16 mouse cellular contexts compared by ENCODE assay signal in the genomic region with DNA sequence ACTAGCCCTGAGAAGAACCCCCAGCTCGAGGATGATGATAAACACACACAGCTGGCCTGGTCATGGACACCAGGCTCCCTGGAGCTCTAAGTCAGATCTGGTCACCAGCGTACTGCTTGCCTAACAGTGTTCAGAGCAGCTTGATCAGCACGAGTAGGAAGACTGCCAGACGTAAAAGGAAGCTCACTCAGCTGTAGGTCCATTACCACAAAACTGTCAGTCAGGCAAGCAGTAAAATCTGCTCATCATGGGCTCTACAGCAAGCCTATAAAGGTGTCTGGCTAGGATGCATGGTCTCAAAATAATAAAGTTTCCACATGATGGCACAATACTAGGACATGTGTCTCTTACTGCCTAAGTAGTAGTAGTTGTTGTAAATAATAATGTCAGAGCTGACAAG. TPM values are rescaled to one million over a fixed set of nuclear protein-coding genes. Genes with fewer than 3 reads are reported as not detected.
A peak's percentile ranks its signal among the peaks of the same experiment; 100 is the strongest.
DNase-seq lines count a peak whose midpoint lies in the region; ATAC-seq and TF ChIP-seq lines count a peak whose summit lies in the region.
"Had no signal": no experiment of that assay in that cellular context is flagged by ENCODE, and none has a peak within 500 bp of the region (broad histone marks: within the 10 kb centered on the region; RNA-seq: fewer than 3 reads in every experiment).

No protein-coding gene starts in this region.

- H3K27me3 ChIP-seq in heart, adult 2 months (ENCODE audit: control insufficient read depth, insufficient read depth, low read length), result no peaks in the 10 kb centered on the region
- no peaks in the 10 kb centered on the region for H3K27me3 ChIP-seq in kidney, adult 2 months (replicated peaks; ENCODE audit: control insufficient read depth, insufficient read depth, low read length)
- no peaks in the 10 kb centered on the region for H3K27me3 ChIP-seq in kidney, embryonic 14.5 days (ENCODE audit: control insufficient read depth, insufficient read depth, low read length)
- H3K27me3 ChIP-seq: intestine, embryonic 15.5 days; stomach, embryonic 15.5 days had no signal

- H3K9ac ChIP-seq in heart, adult 2 months (ENCODE audit: low read depth, low read length), result no peak overlapping the region
- H3K9ac ChIP-seq in kidney, embryonic 14.5 days (ENCODE audit: low read depth, low read length), result no peak overlapping the region
- H3K9ac ChIP-seq: intestine, embryonic 15.5 days; stomach, embryonic 15.5 days had no signal

- TF ChIP-seq POLR2A in heart, adult 2 months (IDR thresholded peaks at IDR 0.05; ENCODE audit: insufficient read depth, low read depth, low read length), result no peak
- no peak for TF ChIP-seq POLR2A in kidney, adult 2 months (IDR thresholded peaks at IDR 0.05; ENCODE audit: low read depth, low read length)

- WGBS in heart, adult 2 months, result 33% methylated on average over 4 of the region's 4 CpGs
- WGBS in kidney, adult 2 months, result 10% methylated on average over 4 of the region's 4 CpGs
- 17% methylated on average over 4 of the region's 4 CpGs for WGBS in kidney, embryonic 14.5 days

- TF ChIP-seq CTCF in heart, adult 2 months (IDR thresholded peaks at IDR 0.05), result no peak
- no peak for TF ChIP-seq CTCF in kidney, adult 2 months (conservative IDR thresholded peaks at IDR 0.05; ENCODE audit: insufficient read depth, insufficient read length, low read depth, low read length)

- intact Hi-C loops in heart, adult 2 months (cut with DNase I), result no loop called here
- intact Hi-C loops in heart, postnatal 25 days (cut with DNase I), result no loop called here

- no peak for ATAC-seq in kidney, embryonic 14.5 days (ENCODE audit: low FRiP score, low TSS enrichment)
- ATAC-seq in erythroid progenitor cell, adult 5-6 weeks (replicated peaks; ENCODE audit: low FRiP score, poor library complexity, severe bottlenecking), result no peak
- ATAC-seq: intestine, embryonic 15.5 days had no signal

- H3K9me3 ChIP-seq in kidney, embryonic 14.5 days (ENCODE audit: control insufficient read depth, low read length), result no peaks in the 10 kb centered on the region
- H3K9me3 ChIP-seq: intestine, embryonic 15.5 days; stomach, embryonic 15.5 days had no signal

- H3K4me2 ChIP-seq in kidney, embryonic 14.5 days (replicated peaks; ENCODE audit: low read depth, low read length), result no peak overlapping the region
- H3K4me2 ChIP-seq: intestine, embryonic 15.5 days; stomach, embryonic 15.5 days had no signal

- 0 out of 2 replicates have a peak, but pooled peaks cover 2% of the 10 kb centered on the region for H3K79me2 ChIP-seq in heart, adult 2 months (replicated peaks; ENCODE audit: control insufficient read depth, insufficient read depth, low read length)

- peaks cover 4% of the 10 kb centered on the region; the same call in 1 of the 2 replicates for H3K36me3 ChIP-seq in heart, adult 2 months (ENCODE audit: control insufficient read depth, insufficient read depth, low read length)
- no peaks in the 10 kb centered on the region for H3K36me3 ChIP-seq in kidney, adult 2 months (ENCODE audit: control insufficient read depth, insufficient read depth, low read length)
- no peaks in the 10 kb centered on the region for H3K36me3 ChIP-seq in kidney, embryonic 14.5 days (ENCODE audit: control insufficient read depth, insufficient read depth, low read length)
- H3K36me3 ChIP-seq: intestine, embryonic 15.5 days; stomach, embryonic 15.5 days had no signal

- H3K4me1 ChIP-seq in heart, adult 2 months (ENCODE audit: control insufficient read depth, insufficient read depth, low read length), result peaks cover 16% of the 10 kb centered on the region
- H3K4me1 ChIP-seq in kidney, adult 2 months (ENCODE audit: control insufficient read depth, insufficient read depth, low read length), result peaks cover 79% of the 10 kb centered on the region
- H3K4me1 ChIP-seq in kidney, embryonic 14.5 days (ENCODE audit: control insufficient read depth, insufficient read depth, low read length), result peaks cover 56% of the 10 kb centered on the region

- DNase-seq in heart, adult 2 months, result no peak
- no peak for DNase-seq in heart, postnatal 25 days (ENCODE audit: low spot score)
- peak; percentile 59 for DNase-seq in kidney, adult 2 months
- peak; percentile 33 for DNase-seq in 416B (ENCODE audit: low read depth)
- DNase-seq in brain, adult 2 months (ENCODE audit: low read depth, low spot score), result peak; percentile 54
- DNase-seq in adrenal gland, postnatal 10 days, result no peak
- DNase-seq: adrenal gland, postnatal 14 days; cerebellum, adult 11-12 months; gastrocnemius, postnatal 36 days; lung, postnatal 10 days; midbrain, embryonic 14.5 days; right cerebral cortex, postnatal 4 days had no signal

- TF ChIP-seq EP300 in heart, adult 2 months (IDR thresholded peaks at IDR 0.05; ENCODE audit: insufficient read depth, low read depth, low read length), result no peak

- H3K27ac ChIP-seq in heart, adult 2 months, result peak overlapping the region; percentile 26; the same call in 1 of the 2 replicates
- H3K27ac ChIP-seq in kidney, adult 2 months (ENCODE audit: insufficient read depth, low read depth, low read length), result peak overlapping the region; percentile 76
- no peak overlapping the region; the same call in 1 of the 2 replicates for H3K27ac ChIP-seq in kidney, embryonic 14.5 days (ENCODE audit: low read depth, low read length)
- H3K27ac ChIP-seq: intestine, embryonic 15.5 days; stomach, embryonic 15.5 days had no signal

- H3K4me3 ChIP-seq in heart, adult 2 months, result no peak overlapping the region
- H3K4me3 ChIP-seq in kidney, adult 2 months (ENCODE audit: insufficient read depth, low read depth, low read length), result no peak overlapping the region
- H3K4me3 ChIP-seq in kidney, embryonic 14.5 days (ENCODE audit: low read length), result no peak overlapping the region
- H3K4me3 ChIP-seq: intestine, embryonic 15.5 days; stomach, embryonic 15.5 days had no signal

RNA-seq across cellular contexts. Expression of gene Ezr, which starts 13.0 kb away (rescaled TPM):
- 10 to 100 TPM; 33.4 to 35.7 TPM for total RNA-seq in heart, adult 2 months (2021)
- 24.2 TPM in 2 replicates for polyA plus RNA-seq in heart, adult 2 months (2012; rRNA removed)
- total RNA-seq in heart, postnatal 25 days (2021), result 10 to 100 TPM; 39.3 to 43.6 TPM
- polyA plus RNA-seq in kidney, adult 2 months (2012; rRNA removed), result 129 and 152 TPM in 2 replicates
- polyA plus RNA-seq in kidney, embryonic 14.5 days (2014; fragmentation: Nextera tagmentation; extraction: Ambion mirVana), result 96.7 and 158 TPM in 2 replicates
- 59.5 and 69.6 TPM in 2 replicates for total RNA-seq in erythroid progenitor cell, adult 5-6 weeks (2015; ENCODE audit: low replicate concordance)
- total RNA-seq in erythroid progenitor cell, adult 5-6 weeks (2017; ENCODE audit: low replicate concordance), result 196 and 254 TPM in 2 replicates
- 10 to 100 TPM; 18.2 to 21.2 TPM for total RNA-seq in adrenal gland, postnatal 10 days (2021)

Comparison
In these comparisons a context has a peak if more than half of its experiments do, and no peak if none do; other contexts are left out.
1. DNase-seq: peak in kidney, adult 2 months (single experiment), 416B (single experiment) and brain, adult 2 months (single experiment); none in heart, adult 2 months (0 of 2), heart, postnatal 25 days (single experiment) and adrenal gland, postnatal 10 days (single experiment).